Mouse (Mus musculus): ENCODE data around the gene Htr7.

The Htr7 gene

GRCm38 (mm10) chr19:35955698-35956097 lies 101.6 kb downstream of the Htr7 start:
- DNase-seq: no peak

GRCm38 (mm10) chr19:35949888-35950287 lies 107.4 kb downstream of the Htr7 start:
- no peak for DNase-seq

- DNase-seq: no peak
These were observed 132.3 kb downstream of the Htr7 start for GRCm38 (mm10) chr19:35924961-35925495.

- DNase-seq: no peak
These were observed 132.9 kb downstream of the Htr7 start for GRCm38 (mm10) chr19:35924418-35924817.
